In the genomic region with DNA sequence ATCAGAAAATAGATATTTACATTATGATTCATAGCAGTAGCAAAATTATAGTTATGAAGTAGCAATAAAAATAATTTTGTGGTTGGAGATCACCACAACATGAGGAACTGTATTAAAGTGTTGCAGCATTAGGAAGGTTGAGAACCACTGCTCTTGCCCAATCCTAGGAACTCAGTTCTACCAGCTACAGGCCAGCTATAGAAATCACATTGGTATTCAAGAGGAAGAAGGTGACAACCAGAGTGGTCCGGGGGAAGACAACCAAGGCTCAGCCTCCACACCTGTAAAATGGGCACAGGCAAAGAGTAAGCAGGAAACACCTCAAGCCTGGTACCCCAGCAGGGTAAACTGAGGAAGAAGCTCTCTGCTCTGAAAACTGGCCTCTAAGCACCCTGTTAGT, we compare ENCODE assay signal across 17 mouse cellular contexts. TPM values are rescaled to one million over a fixed set of nuclear protein-coding genes. Genes with fewer than 3 reads are reported as not detected.
DNase-seq lines count a peak whose midpoint lies in the region; ATAC-seq lines count a peak whose summit lies in the region.
"Had no signal": no experiment of that assay in that cellular context is flagged by ENCODE, and none has a peak within 500 bp of the region (broad histone marks: within the 10 kb centered on the region; RNA-seq: fewer than 3 reads in every experiment).

No protein-coding gene starts in this region.

- peak; percentile 93 for ATAC-seq in granulocyte monocyte progenitor cell, adult 5-6 weeks (replicated peaks; ENCODE audit: poor library complexity, severe bottlenecking)
- peak; percentile 89 for ATAC-seq in megakaryocyte progenitor cell, adult 5-6 weeks (replicated peaks; ENCODE audit: poor library complexity)
- ATAC-seq: forebrain, embryonic 14.5 days; forebrain, embryonic 16.5 days had no signal

- DNase-seq in 416B (ENCODE audit: low read depth), result peak; percentile 24
- no peak for DNase-seq in right cerebral cortex, postnatal 10 days (ENCODE audit: low spot score in 2 of 2)
- no peak for DNase-seq in heart, adult 18-20 months
- DNase-seq: adrenal gland, adult 2 months; adrenal gland, postnatal 10 days; adrenal gland, postnatal 25 days; cerebellum, adult 11 months; cerebellum, adult 18-20 months; cerebellum, adult 8-10 months; cerebellum, adult 9-11 months; cerebellum, postnatal 14 days; cerebellum, postnatal 36 days had no signal

RNA-seq across cellular contexts. Expression of a gene that starts 10.2 kb away (rescaled TPM):
- 2.0 TPM in 2 replicates for total RNA-seq in granulocyte monocyte progenitor cell, adult 5-6 weeks (2014; fragmentation: Nextera tagmentation)
- total RNA-seq in granulocyte monocyte progenitor cell, adult 5-6 weeks (2017), result 0.34 and 0.82 TPM in 2 replicates
- 0.67 and 1.0 TPM in 2 replicates for total RNA-seq in megakaryocyte progenitor cell, adult 5-6 weeks (2015)
- 0.68 TPM in 1 of 2 replicates, not detected in the other for total RNA-seq in megakaryocyte progenitor cell, adult 5-6 weeks (2017)
- total RNA-seq in heart, adult 18-20 months (2021), result not detected
- total RNA-seq: MEL had no signal

RNA-seq across cellular contexts. Expression of a gene that starts 27.9 kb away (rescaled TPM):
- total RNA-seq in granulocyte monocyte progenitor cell, adult 5-6 weeks (2014; fragmentation: Nextera tagmentation), result not detected in 2 replicates
- not detected in 2 replicates for total RNA-seq in granulocyte monocyte progenitor cell, adult 5-6 weeks (2017)
- total RNA-seq in megakaryocyte progenitor cell, adult 5-6 weeks (2015), result not detected in 2 replicates
- not detected in 2 replicates for total RNA-seq in megakaryocyte progenitor cell, adult 5-6 weeks (2017)
- total RNA-seq in heart, adult 18-20 months (2021), result not detected
- total RNA-seq: MEL had no signal

RNA-seq across cellular contexts. Expression of a gene that starts 46.0 kb away (rescaled TPM):
- total RNA-seq in granulocyte monocyte progenitor cell, adult 5-6 weeks (2014; fragmentation: Nextera tagmentation), result 140 and 158 TPM in 2 replicates
- 95.1 and 117 TPM in 2 replicates for total RNA-seq in granulocyte monocyte progenitor cell, adult 5-6 weeks (2017)
- 127 and 144 TPM in 2 replicates for total RNA-seq in megakaryocyte progenitor cell, adult 5-6 weeks (2015)
- 98.1 and 105 TPM in 2 replicates for total RNA-seq in megakaryocyte progenitor cell, adult 5-6 weeks (2017)
- total RNA-seq in heart, adult 18-20 months (2021), result 1 to 10 TPM in 1 of 2 experiments, under 1 TPM in 1; 0.69 to 2.6 TPM

Comparison
In these comparisons a context has a peak if more than half of its experiments do, and no peak if none do; other contexts are left out.
1. RNA of a gene that starts 46.0 kb away (total RNA-seq): 95.1 to 158 TPM in granulocyte monocyte progenitor cell, adult 5-6 weeks and 98.1 to 144 TPM in megakaryocyte progenitor cell, adult 5-6 weeks; 0.69 to 2.6 TPM in heart, adult 18-20 months; every median in the first group is over 10 times any median in the second.